15 mouse cellular contexts compared by ENCODE assay signal in genomic region chr1:54827827-54828226, GRCm38 (mm10).
A peak's percentile ranks its signal among the peaks of the same experiment; 100 is the strongest.
DNase-seq lines count a peak whose midpoint lies in the region; ATAC-seq lines count a peak whose summit lies in the region.
"Had no signal": no experiment of that assay in that cellular context is flagged by ENCODE, and none has a peak within 500 bp of the region (broad histone marks: within the 10 kb centered on the region; RNA-seq: fewer than 3 reads in every experiment).

No protein-coding gene starts in this region.

- DNase-seq in spleen, postnatal 36 days (ENCODE audit: low spot score in 2 of 2): peak; percentile 44 to 59
- DNase-seq in spleen, postnatal 14 days (ENCODE audit: low spot score in 2 of 2): no peak
- no peak for DNase-seq in cerebellum, adult 9-10 months
- no peak for DNase-seq in neural tube, embryonic 10.5 days (ENCODE audit: extremely low spot score, low spot score)
- DNase-seq: cerebellum, adult 2 months; kidney, postnatal 4 days; layer of hippocampus, adult 9-11 months; lung, adult 18-20 months; lung, postnatal 14 days; right cerebral cortex, postnatal 25 days had no signal

- ATAC-seq in activated CD4-positive, CD25-positive, alpha-beta regulatory T cell, adult 4 months: peak; percentile 98
- ATAC-seq in megakaryocyte progenitor cell, adult 5-6 weeks (replicated peaks; ENCODE audit: poor library complexity): peak; percentile 62
- no peak for ATAC-seq in megakaryocyte-erythroid progenitor cell, adult 5-6 weeks (replicated peaks; ENCODE audit: low FRiP score, low TSS enrichment, poor library complexity, severe bottlenecking)
- ATAC-seq: forebrain, embryonic 13.5 days; intestine, embryonic 16.5 days had no signal

Comparison
In these comparisons a context has a peak if more than half of its experiments do, and no peak if none do; other contexts are left out.
1. DNase-seq: peak in spleen, postnatal 36 days (2 of 2); none in spleen, postnatal 14 days (0 of 2), cerebellum, adult 9-10 months (single experiment) and neural tube, embryonic 10.5 days (single experiment).